Mouse (Mus musculus) c-Kit-positive CD71-negative TER-119-negative erythroid progenitor cells, embryonic 14.5 days (primary cell): ENCODE data around the gene Map7d1.

Source experiments
- DNase-seq: peaks from one replicate; pipeline ENCODE4 v3.0.0-alpha.2; 2013; ENCODE audit warnings: low read depth

The Map7d1 gene

DNA sequence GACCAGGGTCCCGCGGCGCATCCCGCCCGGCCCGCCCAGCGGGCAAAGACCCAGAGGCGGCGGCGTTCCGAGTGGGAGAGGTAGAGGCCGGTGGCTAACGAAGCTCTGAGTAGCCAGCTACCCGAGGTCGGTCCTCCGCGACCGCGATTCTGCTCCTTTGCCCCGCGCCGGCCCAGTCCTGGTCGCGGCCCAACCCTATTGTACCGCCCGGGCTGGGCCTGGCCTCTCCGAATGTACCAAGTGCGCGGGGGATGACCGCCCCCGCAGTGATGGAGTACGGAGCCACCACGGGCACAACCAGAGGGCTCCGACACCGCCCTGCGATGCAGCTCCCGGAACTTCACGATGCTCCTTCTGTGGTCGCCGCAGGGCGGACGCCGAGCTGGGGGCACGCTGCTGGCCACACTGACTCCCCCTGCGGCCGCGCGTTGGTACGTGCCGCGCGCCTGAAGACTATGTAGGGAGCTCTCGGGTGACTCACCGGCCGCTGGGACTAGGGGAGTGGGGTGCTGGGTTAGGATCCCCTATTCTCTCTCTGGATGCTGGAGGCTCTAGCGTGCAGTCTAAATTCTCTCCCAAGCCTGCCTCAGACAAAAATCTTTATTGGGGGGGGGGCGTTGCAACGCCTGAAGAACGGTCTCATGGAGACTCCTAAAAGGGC lies at the start of gene Map7d1:
Gene Map7d1, minus strand, starts transcription at position 213 of the 661 bp plus-strand sequence.
- DNase-seq, result peak; percentile 85

DNA sequence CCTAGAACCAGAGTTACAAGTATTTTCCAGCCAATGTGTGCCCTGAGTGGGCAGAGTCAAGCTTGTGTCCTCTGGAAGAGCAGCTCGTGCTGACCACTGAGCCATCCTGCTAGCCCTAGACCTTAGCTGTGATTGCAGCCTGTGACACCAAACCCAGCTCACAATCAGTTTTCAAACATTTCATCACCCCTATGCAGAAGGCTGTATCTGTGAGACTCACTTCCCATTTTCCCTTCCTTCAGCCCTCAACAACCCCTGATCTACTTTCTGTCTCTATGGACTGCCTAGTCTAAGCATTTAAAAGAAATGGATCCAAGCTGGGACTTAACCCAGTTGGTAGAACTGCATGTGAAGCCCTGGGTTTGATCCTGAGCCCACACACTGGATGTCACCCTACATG lies 49.3 kb upstream of the Map7d1 start:
- DNase-seq, result no peak

DNA sequence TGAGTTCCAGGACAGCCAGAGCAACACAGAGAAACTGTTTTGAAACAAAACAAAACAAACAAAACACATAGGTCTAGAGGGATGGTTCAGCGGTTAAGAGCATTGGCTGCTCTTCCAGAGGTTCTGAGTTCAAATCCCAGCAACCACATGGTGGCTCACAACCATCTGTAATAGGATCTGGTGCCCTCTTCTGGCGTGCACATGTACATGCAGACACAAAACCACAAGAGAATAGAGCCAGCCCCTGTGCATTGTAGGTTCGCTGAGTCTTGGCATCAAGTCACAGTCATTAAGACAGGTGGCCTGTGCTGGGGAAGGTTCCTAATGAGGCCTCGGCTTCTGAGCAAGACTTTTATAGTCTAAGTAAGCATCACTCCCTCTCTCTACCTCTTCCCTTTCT lies 47.7 kb upstream of the Map7d1 start:
- DNase-seq, result no peak

DNA sequence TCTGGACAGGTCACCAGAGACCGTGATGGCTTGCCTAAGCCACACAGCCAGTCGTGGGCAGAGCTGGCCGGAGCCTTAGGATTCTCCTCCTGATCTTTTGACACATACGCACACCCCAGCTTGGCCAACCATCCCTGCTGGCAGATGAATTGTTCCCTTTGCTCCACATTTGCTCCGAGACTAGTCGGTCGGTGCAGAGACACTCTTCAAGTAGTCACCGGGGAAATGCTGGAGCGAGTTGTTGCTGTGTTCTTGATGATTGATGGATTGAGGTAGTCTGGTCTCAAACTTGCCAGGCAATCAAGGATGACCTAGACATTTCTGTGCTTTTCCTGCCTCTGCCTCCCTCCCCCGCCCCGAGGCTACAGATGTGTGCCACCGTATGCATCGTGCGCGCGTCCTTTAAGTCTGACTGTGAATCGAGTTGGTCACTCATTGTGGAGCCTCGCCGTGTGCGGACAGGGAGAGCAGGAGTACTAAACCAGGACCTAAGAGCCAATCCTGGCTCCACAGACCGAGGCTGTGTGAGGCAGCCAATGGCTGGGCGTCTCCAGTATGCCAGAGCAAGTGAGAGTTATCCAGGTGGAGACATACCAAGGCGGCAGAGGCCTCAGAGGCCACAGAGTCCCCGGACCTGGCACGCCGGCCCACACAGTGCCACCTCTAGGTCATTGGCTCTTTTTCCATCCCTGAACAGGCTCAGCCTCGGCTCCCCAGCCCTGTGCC lies 45.6 kb upstream of the Map7d1 start:
- no peak for DNase-seq

DNA sequence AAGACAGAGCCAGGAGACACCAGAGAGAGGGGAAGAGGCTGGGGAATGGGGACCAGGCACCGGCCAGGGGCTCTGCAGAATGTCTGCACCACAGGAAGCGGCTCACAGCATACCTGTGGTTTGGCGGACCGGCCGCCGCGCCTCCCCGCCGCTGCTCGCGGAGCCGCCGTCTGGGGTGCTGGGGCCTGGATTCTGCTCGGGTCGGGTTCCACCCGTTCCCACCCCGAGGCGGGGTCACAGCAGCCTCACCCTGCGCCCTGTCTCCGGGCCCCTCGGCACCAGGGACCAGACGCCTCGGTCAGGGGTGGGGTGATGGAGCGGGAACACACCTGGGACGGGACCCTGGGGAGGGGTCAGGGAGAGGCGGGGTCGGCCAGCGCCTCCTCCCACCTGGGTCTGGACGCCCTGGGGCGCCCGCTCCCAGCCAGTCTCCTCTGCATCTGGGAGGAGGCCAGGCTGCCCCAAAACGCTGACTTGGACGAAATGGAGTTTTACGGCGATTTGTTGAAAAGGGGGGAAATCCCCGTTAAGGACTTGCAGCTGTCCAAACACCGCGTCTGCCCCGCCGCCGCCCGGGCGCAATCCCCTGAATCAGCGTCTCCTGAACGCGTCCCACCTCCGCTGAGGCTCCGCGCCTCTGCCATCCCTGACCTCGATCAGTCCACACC lies 44.9 kb upstream of the Map7d1 start:
- DNase-seq, result no peak

DNA sequence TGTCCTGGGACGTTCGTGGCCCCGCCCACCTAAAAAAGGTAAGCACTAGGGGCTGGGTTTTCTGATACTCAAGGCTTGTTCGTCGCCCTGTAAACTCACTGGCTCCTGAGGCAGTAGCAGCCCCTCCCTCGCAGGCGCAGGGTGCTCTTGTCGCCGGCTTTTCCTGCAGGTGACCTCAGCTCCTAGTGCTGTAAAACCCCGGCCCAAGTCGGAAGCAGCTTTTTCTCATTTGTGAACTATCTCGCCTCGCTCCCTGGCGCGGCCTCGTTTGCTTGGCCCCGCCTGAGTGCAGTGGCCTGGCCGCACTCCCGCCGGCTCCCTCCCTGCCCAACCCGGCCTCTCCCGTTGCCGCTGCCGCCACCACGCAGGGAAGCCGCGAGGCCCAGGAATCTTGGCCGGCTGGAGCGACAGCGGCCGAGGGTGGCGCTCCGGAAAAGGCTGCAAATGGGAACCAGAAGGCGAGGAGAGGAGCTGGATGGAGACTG lies 40.5 kb upstream of the Map7d1 start:
- no peak for DNase-seq

DNA sequence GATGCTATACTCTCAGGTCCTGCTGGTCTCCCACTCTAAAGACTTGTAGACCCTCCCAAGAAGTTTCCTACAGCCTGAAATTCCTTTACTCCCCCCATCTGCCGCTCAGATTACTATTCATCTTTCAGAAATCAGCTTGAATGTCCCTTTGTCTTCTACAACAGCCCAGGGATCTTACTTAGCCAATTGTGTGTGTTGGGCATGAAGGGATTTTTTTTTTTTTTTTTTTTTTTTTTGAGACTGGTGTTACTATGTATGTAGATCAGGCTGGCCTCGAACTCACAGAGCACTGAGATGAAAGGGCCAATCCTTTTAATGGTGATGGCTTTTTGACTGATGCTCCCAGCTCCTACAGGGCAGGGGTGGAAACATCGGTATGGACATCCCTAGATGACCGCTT lies 39.8 kb upstream of the Map7d1 start:
- no peak for DNase-seq

DNA sequence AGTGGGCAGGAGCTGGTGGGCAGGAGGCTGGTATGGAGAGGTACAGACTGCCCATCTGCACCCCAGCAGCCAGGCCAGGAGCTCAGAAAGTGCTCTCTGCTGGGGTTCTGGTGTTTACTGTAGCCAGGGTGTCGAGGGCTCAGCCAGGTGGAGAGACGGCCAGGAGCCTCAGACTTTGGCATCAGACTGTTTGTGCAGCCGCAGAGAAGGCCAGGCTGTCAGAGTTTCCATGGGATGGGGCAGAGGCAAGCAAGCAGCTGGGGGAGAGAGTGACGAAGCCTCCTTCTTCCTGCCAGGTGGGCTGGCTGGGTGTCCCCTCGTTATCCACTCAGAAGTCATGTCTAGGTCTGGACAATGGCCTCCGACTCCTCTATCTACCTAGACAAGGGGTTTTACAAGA lies 39.0 kb upstream of the Map7d1 start:
- no peak for DNase-seq

DNA sequence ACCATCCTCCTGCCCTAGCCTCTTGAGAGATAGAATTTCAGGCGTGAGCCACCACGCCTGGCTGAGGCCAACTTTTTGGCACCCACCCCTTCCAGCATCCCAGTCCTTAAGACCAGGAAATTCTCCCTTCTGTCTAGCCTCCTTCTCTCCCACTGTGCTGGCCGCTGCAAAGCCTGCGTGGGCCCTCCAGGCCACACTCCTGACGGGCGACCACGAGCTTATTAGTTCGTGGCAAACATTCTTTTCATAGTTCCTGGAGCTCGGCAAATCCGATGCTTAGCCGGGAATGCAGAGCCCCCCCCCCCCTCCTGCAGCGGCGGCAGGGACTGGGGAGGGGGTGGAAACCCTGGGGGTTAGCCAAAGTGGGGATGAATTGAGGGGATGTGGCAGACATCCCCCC lies 35.1 kb upstream of the Map7d1 start:
- DNase-seq, result no peak

DNA sequence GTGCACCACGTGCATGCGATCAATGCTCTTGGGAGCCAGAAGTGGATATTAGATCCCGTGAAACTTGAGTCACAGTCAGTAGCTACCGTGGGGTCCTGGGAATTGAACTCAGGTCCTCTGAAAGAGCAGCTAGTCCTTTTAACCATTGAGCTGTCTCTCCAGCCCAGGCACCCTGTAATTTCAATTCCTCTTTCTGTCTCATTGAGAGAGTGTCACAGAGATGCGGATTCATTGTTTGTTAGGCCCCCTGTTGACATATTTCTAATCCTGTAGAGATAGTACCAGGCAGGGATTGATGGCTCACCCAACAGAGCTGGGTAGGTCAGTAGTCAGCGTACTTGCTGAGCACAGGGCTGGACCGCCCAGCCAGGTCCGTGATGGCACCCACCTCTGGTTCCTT lies 34.2 kb upstream of the Map7d1 start:
- no peak for DNase-seq

DNA sequence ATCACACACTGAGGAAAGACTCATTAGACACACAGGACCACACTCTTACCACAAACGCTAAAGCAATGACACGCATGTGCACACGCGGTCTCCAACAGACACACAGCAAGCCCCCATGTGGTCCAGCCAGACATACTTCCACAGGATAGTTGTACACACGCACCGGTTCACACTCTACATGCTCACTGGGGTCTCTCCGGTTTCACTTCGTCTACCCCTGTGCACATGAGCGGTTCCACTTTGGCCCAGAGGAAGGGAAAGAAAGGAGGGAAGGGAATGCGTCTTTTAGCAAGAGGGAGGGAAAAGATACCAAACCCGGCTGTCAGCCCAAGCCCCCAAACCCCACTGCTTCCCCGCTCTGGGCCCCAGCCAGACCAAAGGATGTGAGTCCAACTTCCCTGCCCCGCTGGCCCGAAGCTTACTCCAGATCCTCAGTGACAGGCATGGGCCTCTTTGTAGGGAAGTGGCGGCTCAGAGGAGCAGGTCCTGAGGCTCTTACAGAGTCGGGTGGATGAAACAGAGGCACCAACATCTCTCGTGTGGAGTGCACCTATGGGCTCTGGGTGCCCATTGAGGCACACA lies 32.0 kb upstream of the Map7d1 start:
- DNase-seq, result no peak

DNA sequence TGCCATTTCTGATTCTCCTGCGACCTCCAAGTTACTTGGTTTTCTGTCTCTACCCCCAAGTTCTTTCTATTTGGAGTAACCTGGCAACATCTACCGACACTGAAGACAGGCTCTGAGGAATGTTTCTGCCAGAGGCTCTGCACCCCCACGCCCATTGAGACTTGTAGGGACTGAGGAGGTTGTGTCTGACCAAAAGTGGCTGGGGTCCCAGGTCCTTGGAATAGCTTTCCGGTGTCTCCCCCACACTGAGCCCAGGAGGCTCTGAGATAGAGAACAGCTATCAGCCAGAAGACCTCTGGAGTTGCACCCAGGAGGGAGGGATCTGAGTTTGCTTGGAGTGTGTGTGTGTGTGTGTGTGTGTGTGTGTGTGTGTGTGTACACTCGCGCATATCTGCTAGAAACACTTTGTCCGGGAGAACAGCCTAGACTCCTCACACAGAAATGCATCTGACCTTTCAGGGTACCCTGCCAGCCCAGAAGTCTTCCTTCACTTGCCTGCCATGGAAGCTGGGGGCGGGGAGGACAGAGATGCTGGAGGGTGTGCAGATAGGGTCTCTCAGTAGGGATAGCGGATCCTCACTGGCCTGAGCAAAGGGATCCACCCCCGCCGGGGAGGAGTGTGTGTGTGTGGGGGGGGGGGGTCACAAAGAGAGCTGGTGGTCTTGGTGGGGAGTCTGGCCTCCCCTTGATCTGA lies 31.3 kb upstream of the Map7d1 start:
- DNase-seq, result no peak

DNA sequence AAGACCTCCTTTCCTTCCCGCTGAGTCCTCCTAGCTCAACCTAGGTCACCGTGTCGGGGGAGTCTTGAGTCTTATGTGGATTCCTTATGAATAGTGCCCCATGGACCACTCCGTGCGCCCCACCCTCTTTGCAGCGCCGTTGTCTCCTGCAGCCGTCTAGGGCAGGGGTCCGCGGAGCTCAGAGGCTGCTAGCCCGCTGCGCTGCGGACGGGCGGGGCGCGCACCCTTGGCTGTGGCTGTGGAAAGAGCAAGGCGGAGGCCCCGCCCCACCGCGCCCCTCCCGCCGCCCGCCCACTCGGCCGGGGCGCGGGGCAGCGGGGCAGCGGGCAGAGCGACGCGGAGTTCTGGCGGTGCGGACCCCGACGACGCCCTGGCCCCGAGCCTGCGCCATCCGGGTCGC lies 30.3 kb upstream of the Map7d1 start, which contains the start of gene Col8a2:
Gene Col8a2, plus strand, starts transcription at position 302 of the 400 bp plus-strand sequence.
- DNase-seq, result no peak

DNA sequence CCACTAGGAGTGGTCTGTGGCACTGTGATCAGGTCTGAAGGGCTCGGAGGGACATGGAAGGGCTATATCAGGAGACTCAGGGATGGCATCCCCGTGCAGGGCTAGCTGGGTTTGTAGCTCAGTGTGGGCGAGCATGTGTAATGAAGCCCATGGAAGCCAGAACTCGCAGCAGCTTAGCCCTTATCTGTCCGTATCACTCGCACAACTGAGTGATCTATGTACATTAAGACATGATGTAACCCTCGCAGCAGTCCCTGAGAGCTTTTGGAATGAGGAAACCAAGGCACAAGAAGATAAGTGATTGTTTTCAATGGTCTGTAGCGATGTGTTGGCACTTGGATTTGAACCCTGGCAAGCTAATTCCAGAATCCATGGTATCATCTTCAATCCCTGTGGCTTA lies 27.4 kb upstream of the Map7d1 start:
- no peak for DNase-seq

DNA sequence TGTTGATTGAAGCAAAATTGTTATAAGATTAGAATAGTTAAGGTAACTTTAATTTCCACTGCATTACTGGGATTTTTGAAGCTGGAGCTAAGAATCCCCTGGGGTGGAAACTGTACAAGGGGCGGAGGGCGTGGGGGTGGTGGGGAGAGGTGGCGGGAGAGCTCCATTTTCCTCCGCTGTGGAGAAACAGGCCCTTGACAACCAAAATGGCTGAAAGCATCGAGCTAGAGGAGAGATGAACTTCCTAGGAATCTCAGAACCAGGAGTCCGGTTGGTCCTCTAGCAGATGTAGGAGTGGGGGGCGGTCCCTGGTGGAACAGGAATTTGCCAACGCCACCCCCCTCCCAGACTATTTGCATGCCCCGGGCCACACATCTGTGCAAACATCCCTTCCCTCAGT lies 25.6 kb upstream of the Map7d1 start:
- DNase-seq, result no peak

DNA sequence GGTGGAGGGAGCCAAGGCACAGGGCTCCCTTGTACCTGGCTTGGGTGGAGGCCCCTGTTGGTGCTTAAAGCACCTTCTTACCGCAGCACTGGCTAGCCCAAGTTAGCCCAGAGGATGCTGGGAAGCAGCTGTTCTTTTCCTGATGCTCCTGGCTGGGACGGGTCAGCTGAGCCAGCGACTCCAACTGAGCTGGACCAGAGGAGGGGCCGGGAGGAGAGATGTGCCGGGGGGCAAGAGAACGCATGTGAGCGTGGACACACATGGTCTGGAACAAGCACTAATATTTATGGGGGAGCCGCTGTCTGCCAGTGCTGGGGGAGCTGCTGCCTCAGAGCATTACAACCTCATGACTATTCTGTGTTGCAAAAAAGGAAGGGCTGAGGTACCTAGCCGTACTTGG lies 22.8 kb upstream of the Map7d1 start:
- no peak for DNase-seq

DNA sequence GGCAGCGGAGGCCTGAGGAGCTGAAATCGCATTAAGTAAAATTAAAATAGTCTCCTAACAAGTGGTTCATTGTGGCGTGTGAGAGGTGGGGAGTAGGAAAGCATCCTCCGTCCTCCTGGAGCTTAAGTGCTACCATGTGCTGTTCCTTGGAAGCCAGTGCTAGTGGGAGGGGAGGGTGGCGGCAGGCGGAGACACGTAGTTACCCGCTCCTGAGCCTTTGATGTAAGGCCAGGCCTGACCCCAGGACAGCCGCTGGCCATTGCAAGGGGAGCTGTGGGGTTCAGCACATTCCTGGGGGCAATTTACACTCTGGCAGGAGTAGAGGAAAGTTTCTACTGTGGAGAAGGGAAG lies 22.4 kb upstream of the Map7d1 start:
- DNase-seq, result no peak

DNA sequence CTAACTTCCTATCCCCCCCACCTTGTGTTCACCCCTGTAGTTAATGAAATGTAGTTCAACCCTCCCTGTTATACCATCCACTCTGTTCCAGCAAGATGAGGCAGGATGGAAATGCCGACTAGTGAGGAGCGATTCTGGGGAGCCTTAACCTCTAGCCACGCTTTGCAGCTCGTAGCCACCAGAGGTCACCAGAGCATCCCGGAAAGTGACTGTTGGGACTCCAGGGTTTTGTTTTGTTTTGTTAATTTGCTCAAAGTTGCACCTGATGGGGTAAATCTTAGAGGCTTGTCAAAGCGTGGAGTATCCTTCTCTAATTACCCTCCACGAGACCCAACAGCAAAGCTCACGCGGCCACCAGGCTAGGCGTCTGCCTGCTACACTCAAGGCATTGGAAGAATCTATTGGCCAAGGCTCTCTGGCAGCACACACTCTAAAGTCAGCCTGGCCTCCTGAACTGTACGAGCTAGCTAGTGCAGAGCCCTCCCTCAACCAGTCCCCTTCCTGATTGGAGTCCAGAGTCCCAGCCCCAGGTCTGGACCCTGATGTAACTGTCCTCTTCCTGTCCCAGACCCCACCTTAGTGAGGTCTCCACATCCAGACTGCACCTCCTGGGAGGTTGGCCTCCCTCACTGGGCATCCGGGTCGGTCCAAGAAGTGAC lies 21.9 kb upstream of the Map7d1 start:
- no peak for DNase-seq

DNA sequence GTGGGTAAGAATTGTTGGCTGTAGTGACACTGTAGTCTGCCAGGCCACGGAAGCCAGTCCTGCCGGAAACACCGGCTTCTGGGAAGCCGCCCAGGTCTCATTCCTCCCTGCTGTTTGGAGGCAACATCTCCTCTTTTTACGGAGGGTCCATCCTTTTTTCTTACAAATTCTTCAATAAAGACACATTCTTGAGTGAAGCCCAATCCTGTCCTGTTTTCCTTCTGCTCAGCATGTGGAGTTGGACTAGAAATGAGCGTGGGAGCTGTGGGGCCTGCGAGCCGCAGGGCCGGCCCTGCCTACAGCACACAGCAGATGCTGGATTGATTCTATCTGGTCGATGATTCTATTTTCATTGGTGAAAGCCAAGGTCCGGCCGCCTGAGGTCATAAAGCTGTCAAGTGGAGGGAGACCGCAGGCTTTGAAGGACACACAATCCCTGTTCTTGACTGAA lies 19.6 kb upstream of the Map7d1 start:
- DNase-seq, result no peak

DNA sequence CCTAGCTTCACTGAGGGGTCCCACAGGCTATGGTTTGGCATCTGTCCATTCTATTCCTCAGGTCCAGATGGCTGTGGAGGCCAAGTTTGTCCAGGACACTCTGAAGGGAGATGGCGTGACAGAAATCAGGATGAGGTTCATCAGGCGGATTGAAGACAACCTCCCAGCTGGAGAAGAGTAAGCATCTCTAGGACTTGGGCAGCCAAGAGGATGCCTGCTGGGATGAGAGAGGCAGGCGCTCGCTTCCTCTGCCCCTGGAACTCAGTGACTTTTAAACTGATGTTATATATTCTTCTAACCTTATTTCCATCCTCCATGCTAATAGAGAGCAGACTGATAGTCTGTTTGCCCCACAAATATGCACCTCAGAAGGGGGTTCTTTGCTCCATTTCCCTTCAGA lies 18.9 kb upstream of the Map7d1 start:
- DNase-seq, result no peak

DNA sequence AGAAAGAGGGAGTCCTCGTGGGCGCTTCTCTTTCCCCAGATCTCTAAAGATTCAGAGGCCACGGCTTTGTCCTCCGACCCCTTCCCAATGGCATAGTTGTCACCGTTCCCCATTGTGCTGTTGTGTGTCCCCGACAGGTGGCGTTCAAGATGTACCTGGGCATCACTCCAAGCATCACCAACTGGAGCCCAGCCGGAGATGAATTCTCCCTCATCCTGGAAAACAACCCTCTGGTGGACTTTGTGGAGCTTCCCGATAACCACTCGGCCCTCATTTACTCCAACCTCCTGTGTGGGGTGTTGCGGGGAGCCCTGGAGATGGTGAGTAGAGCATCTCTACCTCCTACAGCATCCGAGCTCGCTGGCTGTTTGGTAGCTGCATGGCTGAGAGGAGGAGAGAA lies 17.6 kb upstream of the Map7d1 start:
- no peak for DNase-seq

DNA sequence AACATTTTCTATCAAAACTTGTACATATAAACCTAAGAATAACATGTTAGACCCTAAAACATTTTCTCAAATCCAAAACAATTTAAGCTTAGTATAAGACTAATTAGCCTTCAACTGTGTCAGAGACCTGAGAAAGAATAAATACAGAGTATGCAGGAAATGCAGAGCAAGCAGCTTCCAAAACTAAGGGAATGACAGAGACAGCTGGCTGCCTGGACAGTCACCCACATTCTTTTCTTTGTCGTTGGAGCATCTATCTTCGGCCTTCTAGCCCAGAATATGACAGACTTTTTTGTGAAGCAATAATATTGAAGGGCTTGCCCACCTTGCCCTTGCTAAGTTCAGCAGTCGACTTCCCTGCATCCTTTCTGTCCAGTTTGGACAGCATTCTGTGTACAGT lies 13.1 kb upstream of the Map7d1 start:
- no peak for DNase-seq
